Mouse (Mus musculus): ENCODE data around the gene Dpf3. TPM values are rescaled to one million over a fixed set of nuclear protein-coding genes. Genes with fewer than 3 reads are reported as not detected.
A peak's percentile ranks its signal among the peaks of the same experiment; 100 is the strongest.

The Dpf3 gene
- polyA plus RNA-seq, 1 experiment from 2014 or later: 1.4 TPM

DNA sequence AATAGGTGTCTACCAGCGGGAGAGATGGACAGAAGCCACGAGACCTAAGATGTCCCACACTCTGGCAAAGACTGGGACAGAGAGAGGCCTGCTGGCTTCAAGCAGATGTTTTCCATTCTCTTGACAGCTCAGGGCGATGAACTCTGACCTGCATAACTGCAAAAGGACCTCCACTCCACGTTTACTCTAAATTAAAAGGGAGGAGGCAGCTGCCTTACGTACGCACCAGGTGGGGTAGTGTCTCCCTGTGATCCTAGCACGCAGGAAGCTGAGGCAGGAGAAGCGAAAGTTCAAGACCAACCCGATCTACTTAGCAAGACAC, 8.4 kb upstream of the Dpf3 start:
- Histone ChIP-seq H3K4me2 (replicated peaks; ENCODE audit: low read depth, low read length) (no peak overlapping the region), H3K27ac (ENCODE audit: low read length) (no peak overlapping the region), H3K9me3 (ENCODE audit: low read length) (no peaks in the 10 kb centered on the region), H3K27me3 (replicated peaks; ENCODE audit: insufficient read depth, low read length) (no peaks in the 10 kb centered on the region), H3K4me1 (ENCODE audit: insufficient read depth, low read depth, low read length) (no peaks in the 10 kb centered on the region), H3K36me3 (ENCODE audit: insufficient read depth, low read length) (no peaks in the 10 kb centered on the region), H3K4me3 (ENCODE audit: low read depth, low read length) (no peak overlapping the region), H3K9ac (replicated peaks; ENCODE audit: low read depth) (no peak overlapping the region)
- TF ChIP-seq CTCF (IDR thresholded peaks at IDR 0.05): no peak
- ATAC-seq (no peak), DNase-seq (ENCODE audit: low spot score) (no peak)
- WGBS: 42% methylated on average over 9 of the region's 9 CpGs

DNA sequence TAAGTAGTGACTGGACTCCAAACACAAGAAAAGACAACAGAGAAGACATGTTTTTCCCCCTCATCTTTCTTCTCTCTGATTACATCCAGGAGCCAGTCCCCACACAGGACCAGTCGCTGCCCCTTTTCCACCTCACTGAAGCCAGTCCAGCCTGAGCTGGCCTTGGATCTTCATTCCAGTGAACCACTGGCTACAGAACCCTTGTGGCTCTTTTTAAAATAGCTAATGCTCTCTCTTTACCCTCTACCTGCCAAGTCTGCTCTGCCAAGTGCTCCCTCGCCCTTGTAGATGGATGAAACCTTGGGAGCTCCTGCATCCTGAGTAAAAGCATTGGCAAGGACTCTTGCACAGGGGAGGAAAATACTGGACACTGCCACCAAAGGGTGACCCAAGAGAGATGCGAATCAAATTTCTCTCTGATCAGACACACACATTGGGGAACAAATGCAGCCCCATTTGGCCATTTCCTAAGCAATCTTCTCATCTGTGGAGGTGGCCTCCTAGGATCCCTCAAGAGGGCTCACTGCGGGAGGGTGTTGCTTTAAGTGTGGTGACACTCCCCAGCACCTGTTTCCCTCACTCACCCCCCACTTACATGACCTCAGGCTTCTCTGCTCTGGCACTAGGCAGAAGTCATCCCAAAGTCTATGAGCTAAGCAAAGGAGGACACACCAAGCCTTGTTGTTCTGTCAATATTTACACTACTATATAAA, 7.9 kb upstream of the Dpf3 start:
- 52% methylated on average over 4 of the region's 4 CpGs for WGBS
- DNase-seq (ENCODE audit: low spot score) (no peak), ATAC-seq (no peak)
- Histone ChIP-seq H3K27me3 (replicated peaks; ENCODE audit: insufficient read depth, low read length) (no peaks in the 10 kb centered on the region), H3K9ac (replicated peaks; ENCODE audit: low read depth) (no peak overlapping the region), H3K4me1 (ENCODE audit: insufficient read depth, low read depth, low read length) (no peaks in the 10 kb centered on the region), H3K9me3 (ENCODE audit: low read length) (no peaks in the 10 kb centered on the region), H3K36me3 (ENCODE audit: insufficient read depth, low read length) (no peaks in the 10 kb centered on the region), H3K4me2 (replicated peaks; ENCODE audit: low read depth, low read length) (no peak overlapping the region), H3K27ac (ENCODE audit: low read length) (no peak overlapping the region), H3K4me3 (ENCODE audit: low read depth, low read length) (no peak overlapping the region)
- TF ChIP-seq CTCF (IDR thresholded peaks at IDR 0.05): no peak
- TF ChIP-seq EP300 (IDR thresholded peaks at IDR 0.05): no peak

DNA sequence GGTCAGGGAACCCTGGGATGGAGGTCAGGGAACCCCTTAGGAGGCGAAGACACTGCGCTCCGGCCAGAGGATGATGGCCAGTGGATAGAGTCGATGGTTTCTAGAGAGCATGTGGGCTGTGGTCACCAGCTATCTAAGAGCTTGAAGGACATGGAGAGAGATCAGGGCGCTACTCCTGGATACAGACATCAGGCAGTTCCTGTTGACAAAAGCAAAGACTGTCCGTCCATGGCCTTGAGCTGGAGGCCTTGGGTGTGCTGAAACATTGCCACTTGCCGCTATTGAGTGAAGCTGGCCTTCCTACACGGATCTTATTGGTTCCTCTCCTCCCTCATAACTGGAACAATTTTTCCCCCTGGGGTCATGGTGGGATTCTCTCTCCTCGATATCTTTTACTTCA, 6.7 kb upstream of the Dpf3 start:
- Histone ChIP-seq H3K27ac (ENCODE audit: low read length) (no peak overlapping the region), H3K4me3 (ENCODE audit: low read depth, low read length) (no peak overlapping the region), H3K9me3 (ENCODE audit: low read length) (no peaks in the 10 kb centered on the region), H3K4me1 (ENCODE audit: insufficient read depth, low read depth, low read length) (no peaks in the 10 kb centered on the region), H3K4me2 (replicated peaks; ENCODE audit: low read depth, low read length) (no peak overlapping the region), H3K9ac (replicated peaks; ENCODE audit: low read depth) (no peak overlapping the region), H3K27me3 (replicated peaks; ENCODE audit: insufficient read depth, low read length) (no peaks in the 10 kb centered on the region), H3K36me3 (ENCODE audit: insufficient read depth, low read length) (no peaks in the 10 kb centered on the region)
- WGBS: 76% methylated on average over 9 of the region's 9 CpGs
- ATAC-seq (no peak), DNase-seq (ENCODE audit: low spot score) (no peak)
- no peak for TF ChIP-seq CTCF (IDR thresholded peaks at IDR 0.05)
- no peak for TF ChIP-seq EP300 (IDR thresholded peaks at IDR 0.05)

DNA sequence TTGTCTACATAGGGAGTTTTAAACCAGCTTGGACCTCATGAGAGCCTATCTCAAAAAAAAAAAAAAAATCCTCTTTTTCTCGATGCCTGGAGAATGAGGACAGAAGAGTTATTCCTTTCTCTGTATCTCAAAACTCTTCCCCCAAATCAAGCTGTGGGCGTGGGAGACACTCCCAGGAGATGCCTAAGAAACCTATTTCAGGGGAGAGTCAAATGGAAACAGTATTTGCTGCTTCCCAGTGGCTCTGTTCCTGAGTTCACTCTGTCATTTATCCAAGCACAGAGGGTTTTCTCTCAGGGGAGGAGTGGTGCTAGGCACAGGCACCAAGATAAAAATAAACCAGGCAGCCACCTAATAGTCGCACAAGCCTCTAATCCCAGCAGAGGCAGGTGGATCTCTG, 5.3 kb upstream of the Dpf3 start:
- Histone ChIP-seq H3K4me1 (ENCODE audit: insufficient read depth, low read depth, low read length) (peaks cover 9% of the 10 kb centered on the region), H3K4me3 (ENCODE audit: low read depth, low read length) (no peak overlapping the region), H3K4me2 (replicated peaks; ENCODE audit: low read depth, low read length) (no peak overlapping the region), H3K27ac (ENCODE audit: low read length) (no peak overlapping the region), H3K36me3 (ENCODE audit: insufficient read depth, low read length) (no peaks in the 10 kb centered on the region), H3K9me3 (ENCODE audit: low read length) (no peaks in the 10 kb centered on the region), H3K9ac (replicated peaks; ENCODE audit: low read depth) (no peak overlapping the region), H3K27me3 (replicated peaks; ENCODE audit: insufficient read depth, low read length) (no peaks in the 10 kb centered on the region)
- 75% methylated on average over 3 of the region's 3 CpGs for WGBS
- DNase-seq (ENCODE audit: low spot score) (no peak), ATAC-seq (no peak)
- TF ChIP-seq CTCF (IDR thresholded peaks at IDR 0.05) (no peak), EP300 (IDR thresholded peaks at IDR 0.05) (no peak)

DNA sequence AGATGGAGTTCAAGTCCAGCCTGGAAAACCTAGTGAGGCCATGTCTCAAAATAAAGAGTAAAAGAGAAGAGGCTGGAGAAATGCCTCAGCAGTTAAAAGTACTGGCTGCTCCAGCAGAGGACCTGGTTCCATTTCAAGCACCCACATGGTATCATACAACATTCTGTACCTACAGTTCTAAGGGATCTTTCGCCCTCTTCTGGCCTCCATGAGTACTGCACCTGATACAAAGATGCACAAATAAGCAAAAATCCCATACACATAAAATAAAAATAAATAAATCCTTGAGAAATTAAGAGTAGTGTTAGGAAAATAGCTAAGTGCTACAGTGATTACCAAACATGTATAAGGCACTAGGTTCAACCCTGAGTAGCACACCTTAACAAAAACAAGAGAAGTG, 4.1 kb upstream of the Dpf3 start:
- H3K27ac ChIP-seq (ENCODE audit: low read length): no peak overlapping the region
- 45% methylated on average over 1 of the region's 1 CpGs for WGBS
- no peaks in the 10 kb centered on the region for H3K27me3 ChIP-seq (replicated peaks; ENCODE audit: insufficient read depth, low read length)
- no peak for ATAC-seq
- no peak overlapping the region for H3K9ac ChIP-seq (replicated peaks; ENCODE audit: low read depth)
- peaks cover 9% of the 10 kb centered on the region for H3K4me1 ChIP-seq (ENCODE audit: insufficient read depth, low read depth, low read length)
- no peak overlapping the region for H3K4me3 ChIP-seq (ENCODE audit: low read depth, low read length)
- H3K9me3 ChIP-seq (ENCODE audit: low read length): no peaks in the 10 kb centered on the region
- no peak overlapping the region for H3K4me2 ChIP-seq (replicated peaks; ENCODE audit: low read depth, low read length)
- no peak for DNase-seq (ENCODE audit: low spot score)
- no peaks in the 10 kb centered on the region for H3K36me3 ChIP-seq (ENCODE audit: insufficient read depth, low read length)
- TF ChIP-seq EP300 (IDR thresholded peaks at IDR 0.05) (no peak), CTCF (IDR thresholded peaks at IDR 0.05) (peak; percentile 64)

DNA sequence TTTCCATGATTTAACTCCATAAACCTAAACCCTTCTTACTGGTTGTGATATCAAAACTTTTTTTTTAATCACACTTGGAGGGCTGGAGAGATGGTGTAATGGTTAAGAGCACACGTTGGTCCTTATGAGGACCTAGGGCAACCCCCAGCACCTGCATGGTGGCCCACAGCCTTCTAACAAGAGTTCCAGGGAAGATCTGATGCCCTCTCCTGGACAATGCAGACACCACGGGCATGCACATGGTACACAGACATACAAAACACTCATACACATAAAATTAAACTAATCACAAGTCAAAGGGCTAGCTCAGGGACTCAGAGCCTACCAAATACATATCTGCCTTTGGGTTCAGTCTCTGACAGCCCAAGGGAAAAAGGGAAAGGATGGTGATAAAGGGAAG, 2.2 kb upstream of the Dpf3 start:
- no peak overlapping the region for H3K27ac ChIP-seq (ENCODE audit: low read length)
- peaks cover 9% of the 10 kb centered on the region for H3K4me1 ChIP-seq (ENCODE audit: insufficient read depth, low read depth, low read length)
- peaks cover 8% of the 10 kb centered on the region; the same call in 1 of the 2 replicates for H3K27me3 ChIP-seq (replicated peaks; ENCODE audit: insufficient read depth, low read length)
- H3K4me2 ChIP-seq (replicated peaks; ENCODE audit: low read depth, low read length): no peak overlapping the region
- 28% methylated on average over 2 of the region's 2 CpGs for WGBS
- no peaks in the 10 kb centered on the region for H3K36me3 ChIP-seq (ENCODE audit: insufficient read depth, low read length)
- TF ChIP-seq EP300 (IDR thresholded peaks at IDR 0.05) (no peak), CTCF (IDR thresholded peaks at IDR 0.05) (peak; percentile 25)
- no peak for ATAC-seq
- H3K9me3 ChIP-seq (ENCODE audit: low read length): no peaks in the 10 kb centered on the region
- H3K4me3 ChIP-seq (ENCODE audit: low read depth, low read length): no peak overlapping the region
- H3K9ac ChIP-seq (replicated peaks; ENCODE audit: low read depth): no peak overlapping the region
- no peak for DNase-seq (ENCODE audit: low spot score)
